Mouse (Mus musculus) heart, adult 2 months (tissue): ENCODE measurements at regions not wholly inside any gene's neighbourhood (a gene's known extent, or its start where the extent isn't known, plus 50 kb on each side); places are given as distances from the start of the nearest gene placed in this dataset.

Experiments
- DNase-seq, 2 experiments: peaks; one replicate each; pipeline ENCODE4 v3.0.0; 2021
- H3K27ac ChIP-seq: fragments of 200-600 bp; 2 replicates; pipeline ENCODE4 v1.8.1; 2022
- H3K27me3 ChIP-seq: fragments of 200-500 bp; 2 replicates; pipeline ENCODE4 v1.6.1; 2012; ENCODE audit warnings: mild to moderate bottlenecking, low read length, inconsistent platforms, mixed read lengths; ENCODE audit not compliant: control insufficient read depth, insufficient read depth
- H3K36me3 ChIP-seq: fragments of 200-500 bp; 2 replicates; pipeline ENCODE4 v1.6.1; 2012; ENCODE audit warnings: low read length, inconsistent platforms; ENCODE audit not compliant: control insufficient read depth, insufficient read depth
- H3K4me1 ChIP-seq: fragments of 200-500 bp; 2 replicates; pipeline ENCODE4 v1.6.1; 2011; ENCODE audit warnings: low read length; ENCODE audit not compliant: control insufficient read depth, insufficient read depth
- H3K4me3 ChIP-seq: fragments of 200-600 bp; 2 replicates; pipeline ENCODE4 v1.8.1; 2022
- H3K79me2 ChIP-seq: fragments of 200-500 bp; replicated peaks from 2 replicates; pipeline ENCODE4 v1.6.1; 2012; ENCODE audit warnings: mild to moderate bottlenecking, inconsistent platforms, low read length, moderate library complexity, mixed read lengths; ENCODE audit not compliant: control insufficient read depth, insufficient read depth
- H3K9ac ChIP-seq: fragments of 200-500 bp; 2 replicates; pipeline ENCODE4 v1.6.1; 2012; ENCODE audit warnings: low read depth, mild to moderate bottlenecking, control low read depth, inconsistent platforms, low read length, mixed read lengths
- CTCF ChIP-seq: fragments of 200-600 bp; IDR thresholded peaks from 2 replicates; pipeline ENCODE4 v1.8.1; 2022; ENCODE audit warnings: antibody characterized with exemption, mild to moderate bottlenecking, moderate library complexity
- EP300 ChIP-seq: fragments of 200-500 bp; IDR thresholded peaks from 2 replicates; pipeline ENCODE4 v1.6.1; 2011; ENCODE audit warnings: low read depth, low read length, control low read depth; ENCODE audit not compliant: insufficient read depth
- POLR2A ChIP-seq: fragments of 200-500 bp; IDR thresholded peaks from 2 replicates; pipeline ENCODE4 v1.6.1; 2011; ENCODE audit warnings: mild to moderate bottlenecking, low read depth, low read length, control low read depth; ENCODE audit not compliant: insufficient read depth
- WGBS: fragments of 180-500 bp; shearing (Covaris S2); methylation state at CpG from one replicate; pipeline ENCODE4 v1.1.7; 2018; 5-methylcytosine and 5-hydroxymethylcytosine counted together
- intact Hi-C: fragments of 180-260 bp; cut with DNase I; formaldehyde crosslinking; loops from one replicate; pipeline ENCODE4 v1.15.1; 2025

GRCm38 (mm10) chr6:148548138-148548778 is 104.1 kb upstream of the Tmtc1 start:
- no peaks in the 10 kb centered on the region for H3K36me3 ChIP-seq
- no peak overlapping the region for H3K27ac ChIP-seq

GRCm38 (mm10) chr6:148543047-148543446 is 98.9 kb upstream of the Tmtc1 start:
- Histone ChIP-seq H3K9ac (no peak overlapping the region), H3K4me1 (no peaks in the 10 kb centered on the region), H3K27me3 (no peaks in the 10 kb centered on the region), H3K4me3 (no peak overlapping the region), H3K27ac (no peak overlapping the region), H3K79me2 (no peaks in the 10 kb centered on the region), H3K36me3 (no peaks in the 10 kb centered on the region)
- intact Hi-C loops = no loop called here
- TF ChIP-seq POLR2A = no peak
- no peak for TF ChIP-seq CTCF
- TF ChIP-seq EP300 = no peak
- DNase-seq = no peak
- WGBS = 59% methylated on average over 3 of the region's 3 CpGs

More at GRCm38 (mm10) chr6:148548138-148548778, 104.1 kb upstream of the Tmtc1 start:
- Histone ChIP-seq H3K9ac (no peak overlapping the region), H3K79me2 (no peaks in the 10 kb centered on the region), H3K4me3 (no peak overlapping the region), H3K27me3 (no peaks in the 10 kb centered on the region; the same call in 1 of the 2 replicates), H3K4me1 (no peaks in the 10 kb centered on the region)
- intact Hi-C loops = no loop called here
- TF ChIP-seq EP300 = no peak
- WGBS = 20% methylated on average over 2 of the region's 2 CpGs
- DNase-seq = no peak

- Histone ChIP-seq H3K9ac (no peak overlapping the region), H3K79me2 (no peaks in the 10 kb centered on the region), H3K27ac (no peak overlapping the region), H3K27me3 (no peaks in the 10 kb centered on the region), H3K4me1 (no peaks in the 10 kb centered on the region), H3K4me3 (no peak overlapping the region), H3K36me3 (no peaks in the 10 kb centered on the region)
- intact Hi-C loops = no loop called here
- DNase-seq = no peak
- TF ChIP-seq POLR2A = no peak
- no peak for TF ChIP-seq EP300
- TF ChIP-seq CTCF = no peak
- 84% methylated on average over 2 of the region's 2 CpGs for WGBS
These were observed 97.8 kb upstream of the Tmtc1 start for GRCm38 (mm10) chr6:148541981-148542380.

GRCm38 (mm10) chr6:148539207-148539960 is 95.2 kb upstream of the Tmtc1 start:
- TF ChIP-seq CTCF (no peak), POLR2A (no peak), EP300 (no peak)
- 65% methylated on average over 4 of the region's 4 CpGs for WGBS

GRCm38 (mm10) chr6:148534364-148534763 is 90.2 kb upstream of the Tmtc1 start:
- Histone ChIP-seq H3K36me3 (no peaks in the 10 kb centered on the region), H3K27me3 (no peaks in the 10 kb centered on the region), H3K9ac (no peak overlapping the region), H3K4me3 (no peak overlapping the region), H3K4me1 (no peaks in the 10 kb centered on the region), H3K27ac (no peak overlapping the region), H3K79me2 (no peaks in the 10 kb centered on the region)
- intact Hi-C loops = no loop called here
- no peak for DNase-seq
- TF ChIP-seq POLR2A (no peak), CTCF (no peak), EP300 (no peak)
- 65% methylated on average over 4 of the region's 4 CpGs for WGBS

More at GRCm38 (mm10) chr6:148539207-148539960, 95.2 kb upstream of the Tmtc1 start:
- intact Hi-C loops = no loop called here
- DNase-seq = no peak
- Histone ChIP-seq H3K79me2 (no peaks in the 10 kb centered on the region), H3K9ac (no peak overlapping the region), H3K27ac (no peak overlapping the region), H3K27me3 (no peaks in the 10 kb centered on the region), H3K36me3 (no peaks in the 10 kb centered on the region), H3K4me1 (no peaks in the 10 kb centered on the region), H3K4me3 (no peak overlapping the region)

GRCm38 (mm10) chr6:148531068-148531467 is 86.9 kb upstream of the Tmtc1 start:
- 89% methylated on average over 1 of the region's 1 CpGs for WGBS
- intact Hi-C loops = no loop called here

More at GRCm38 (mm10) chr6:148531068-148531467, 86.9 kb upstream of the Tmtc1 start:
- TF ChIP-seq CTCF = no peak
- no peak for TF ChIP-seq POLR2A
- TF ChIP-seq EP300 = no peak
- DNase-seq = no peak
- Histone ChIP-seq H3K4me1 (no peaks in the 10 kb centered on the region), H3K9ac (no peak overlapping the region), H3K36me3 (no peaks in the 10 kb centered on the region), H3K4me3 (no peak overlapping the region), H3K27me3 (no peaks in the 10 kb centered on the region), H3K79me2 (no peaks in the 10 kb centered on the region), H3K27ac (no peak overlapping the region)
